Mouse (Mus musculus) lung, embryonic 14.5 days (tissue): ENCODE data around the gene Otulinl. TPM values are rescaled to one million over a fixed set of nuclear protein-coding genes. Genes with fewer than 3 reads are reported as not detected.

ENCODE experiments used
- ATAC-seq: fragments of 200-750 bp; cut with Nextera tagmentation; 2 replicates; pipeline ENCODE4 v1.8.0; 2017; ENCODE audit warnings: mild to moderate bottlenecking, moderate TSS enrichment, moderate library complexity; ENCODE audit not compliant: insufficient read depth
- DNase-seq: peaks from one replicate; pipeline ENCODE4 v3.0.0-alpha.2; 2015
- H3K27ac ChIP-seq: fragments of 300-500 bp; sonication (generic); 2 replicates; pipeline ENCODE4 v1.5.1; 2014; ENCODE audit warnings: low read depth, mild to moderate bottlenecking, moderate library complexity
- H3K27me3 ChIP-seq: fragments of 300-500 bp; sonication (generic); 2 replicates; pipeline ENCODE4 v1.6.1; 2014; ENCODE audit warnings: low read length, control low read depth; ENCODE audit not compliant: insufficient read depth
- H3K36me3 ChIP-seq: fragments of 300-500 bp; sonication (generic); 2 replicates; pipeline ENCODE4 v1.6.1; 2014; ENCODE audit warnings: control low read depth; ENCODE audit not compliant: insufficient read depth
- H3K4me1 ChIP-seq: fragments of 300-500 bp; sonication (generic); 2 replicates; pipeline ENCODE4 v1.6.1; 2014; ENCODE audit warnings: antibody characterized with exemption, control low read depth; ENCODE audit not compliant: insufficient read depth
- H3K4me2 ChIP-seq: fragments of 300-500 bp; sonication (generic); 2 replicates; pipeline ENCODE4 v1.6.1; 2014; ENCODE audit warnings: mild to moderate bottlenecking
- H3K4me3 ChIP-seq: fragments of 300-500 bp; sonication (generic); 2 replicates; pipeline ENCODE4 v1.5.1; 2014; ENCODE audit warnings: low read depth, low read length
- H3K9ac ChIP-seq: fragments of 300-500 bp; sonication (generic); 2 replicates; pipeline ENCODE4 v1.6.1; 2014
- H3K9me3 ChIP-seq: fragments of 300-500 bp; sonication (generic); 2 replicates; pipeline ENCODE4 v1.6.1; 2016; ENCODE audit warnings: low read depth, low read length, control low read depth
- CTCF ChIP-seq: IDR thresholded peaks from 2 replicates; pipeline ENCODE4 v1.5.1; 2016; ENCODE audit warnings: antibody characterized with exemption, low read depth
- WGBS: fragments of 180-500 bp; shearing (Covaris S2); extraction: QIAGEN DNeasy Blood & Tissue Kit; methylation state at CpG from one replicate; pipeline ENCODE4 v1.1.7; 2014; 5-methylcytosine and 5-hydroxymethylcytosine counted together
- polyA plus RNA-seq: library from polyadenylated mRNA; unstranded; fragments of >200 nt; fragmentation: Nextera tagmentation; extraction: Ambion mirVana; gene quantifications from 2 replicates; pipeline ENCODE4 v1.2.1, GENCODE M21; 2014

Otulinl gene
- polyA plus RNA-seq, 1 experiment from 2014 or later: 15.8 TPM

DNA sequence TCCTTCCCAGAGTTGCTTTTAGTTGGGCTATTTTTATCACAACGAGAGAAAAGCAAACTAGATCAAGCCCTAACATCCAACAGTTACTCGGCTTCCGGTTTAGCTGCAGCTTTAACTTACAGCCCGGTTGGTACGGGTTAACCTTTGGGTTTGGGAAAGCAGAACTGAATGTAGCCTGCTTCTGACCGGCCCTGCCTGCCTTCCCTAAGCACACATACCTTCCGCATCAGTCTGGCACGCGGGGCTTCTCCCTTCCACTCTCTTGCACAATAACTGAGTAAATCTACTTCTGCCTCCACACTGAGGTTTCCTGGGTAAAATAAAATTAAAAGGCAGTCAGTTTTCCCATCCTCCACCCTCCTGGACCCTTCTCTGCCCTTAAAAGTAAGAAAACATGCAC lies 17.3 kb downstream of the Otulinl start:
- no peak for ATAC-seq
- H3K27me3 ChIP-seq: no peaks in the 10 kb centered on the region
- DNase-seq: no peak
- H3K4me1 ChIP-seq: no peaks in the 10 kb centered on the region; the same call in 1 of the 2 replicates
- H3K9ac ChIP-seq: no peak overlapping the region
- 79% methylated on average over 9 of the region's 9 CpGs for WGBS
- no peaks in the 10 kb centered on the region for H3K9me3 ChIP-seq
- no peak overlapping the region for H3K4me2 ChIP-seq
- H3K27ac ChIP-seq: no peak overlapping the region
- H3K36me3 ChIP-seq: no peaks in the 10 kb centered on the region
- H3K4me3 ChIP-seq: no peak overlapping the region
- TF ChIP-seq CTCF: no peak

DNA sequence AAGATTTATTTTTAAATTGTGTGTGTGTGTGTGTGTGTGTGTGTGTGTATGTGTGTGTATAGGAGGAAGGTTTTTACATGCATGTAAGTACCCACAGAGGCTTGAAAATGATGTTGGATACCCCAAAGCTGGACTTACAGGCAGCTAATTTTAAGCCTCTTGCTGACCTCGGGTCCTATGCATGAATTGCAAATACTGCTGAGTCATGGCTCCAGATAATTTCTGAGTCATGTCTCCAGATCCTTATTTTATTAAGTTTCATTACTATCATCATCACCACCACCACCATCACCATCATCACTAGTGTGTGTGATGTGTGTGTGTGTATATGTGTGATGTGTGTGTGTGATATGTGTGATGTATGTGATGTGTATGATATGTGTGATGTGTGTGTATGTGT lies 18.7 kb downstream of the Otulinl start:
- DNase-seq (no peak), ATAC-seq (no peak)
- no peak for TF ChIP-seq CTCF
- Histone ChIP-seq H3K4me1 (no peaks in the 10 kb centered on the region; the same call in 1 of the 2 replicates), H3K27me3 (no peaks in the 10 kb centered on the region), H3K36me3 (no peaks in the 10 kb centered on the region), H3K9me3 (no peaks in the 10 kb centered on the region), H3K4me3 (no peak overlapping the region), H3K27ac (no peak overlapping the region), H3K9ac (no peak overlapping the region), H3K4me2 (no peak overlapping the region)
- 36% methylated on average over 1 of the region's 1 CpGs for WGBS

DNA sequence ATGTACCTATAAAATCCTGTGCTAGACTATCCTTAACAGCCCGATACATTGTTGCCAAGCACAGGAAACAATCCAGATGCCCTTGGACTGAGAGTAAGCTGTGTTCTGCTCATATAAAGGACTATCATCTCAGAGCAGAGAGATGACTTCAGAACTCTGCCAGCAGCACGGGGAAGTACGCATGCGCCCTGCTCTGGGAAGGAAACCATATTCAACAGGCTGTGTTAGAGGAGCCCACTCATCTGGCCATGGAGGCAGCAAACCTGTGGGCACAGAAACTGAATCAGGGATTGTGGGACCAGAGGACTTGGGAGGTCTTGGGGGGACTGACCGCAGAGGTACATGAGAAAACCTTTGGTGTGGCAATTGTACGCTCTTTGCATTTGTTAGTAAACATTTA lies 19.7 kb downstream of the Otulinl start:
- no peaks in the 10 kb centered on the region for H3K27me3 ChIP-seq
- no peak overlapping the region for H3K9ac ChIP-seq
- H3K36me3 ChIP-seq: no peaks in the 10 kb centered on the region
- H3K4me1 ChIP-seq: no peaks in the 10 kb centered on the region; the same call in 1 of the 2 replicates
- no peaks in the 10 kb centered on the region for H3K9me3 ChIP-seq
- no peak overlapping the region for H3K4me2 ChIP-seq
- ATAC-seq (no peak), DNase-seq (no peak)
- no peak overlapping the region for H3K27ac ChIP-seq
- H3K4me3 ChIP-seq: no peak overlapping the region
- 89% methylated on average over 6 of the region's 6 CpGs for WGBS
- no peak for TF ChIP-seq CTCF

DNA sequence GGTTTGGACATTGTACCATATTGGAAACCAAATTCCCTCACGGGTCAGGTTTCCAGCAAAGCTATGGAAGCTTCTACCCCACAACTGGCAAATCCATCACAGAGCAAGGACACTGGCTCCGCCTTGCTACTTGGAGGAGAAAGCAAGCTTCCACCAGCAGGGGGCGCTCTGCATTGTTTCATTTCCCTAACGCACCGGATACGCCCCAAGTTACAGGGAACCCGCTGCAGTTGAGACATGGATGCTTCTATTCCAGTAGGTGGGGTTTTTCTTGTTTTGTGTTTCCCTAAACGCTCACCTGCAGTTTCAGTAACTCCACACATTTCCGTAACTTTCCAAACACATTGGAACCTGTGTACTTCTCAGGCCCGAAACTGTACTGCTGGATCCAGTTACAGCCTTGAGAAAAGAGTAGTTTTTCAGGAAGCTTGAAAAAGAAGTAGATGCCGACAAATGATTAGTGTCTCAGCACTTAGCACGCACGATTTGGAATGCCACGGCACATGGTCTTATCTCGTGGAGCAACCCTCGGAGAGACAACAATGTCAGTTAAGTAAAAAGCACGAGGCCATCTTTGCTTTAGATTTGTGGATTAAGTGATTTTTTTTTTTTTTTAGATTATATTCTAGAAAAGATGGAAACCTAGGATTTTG lies 21.7 kb downstream of the Otulinl start:
- Histone ChIP-seq H3K4me1 (no peaks in the 10 kb centered on the region), H3K4me3 (no peak overlapping the region), H3K27me3 (no peaks in the 10 kb centered on the region), H3K27ac (no peak overlapping the region), H3K36me3 (no peaks in the 10 kb centered on the region), H3K9me3 (no peaks in the 10 kb centered on the region), H3K9ac (no peak overlapping the region), H3K4me2 (no peak overlapping the region)
- 32% methylated on average over 17 of the region's 17 CpGs for WGBS
- TF ChIP-seq CTCF: peak; percentile 95
- ATAC-seq (peak; percentile 28; the same call in 1 of the 2 replicates), DNase-seq (peak; percentile 93)

DNA sequence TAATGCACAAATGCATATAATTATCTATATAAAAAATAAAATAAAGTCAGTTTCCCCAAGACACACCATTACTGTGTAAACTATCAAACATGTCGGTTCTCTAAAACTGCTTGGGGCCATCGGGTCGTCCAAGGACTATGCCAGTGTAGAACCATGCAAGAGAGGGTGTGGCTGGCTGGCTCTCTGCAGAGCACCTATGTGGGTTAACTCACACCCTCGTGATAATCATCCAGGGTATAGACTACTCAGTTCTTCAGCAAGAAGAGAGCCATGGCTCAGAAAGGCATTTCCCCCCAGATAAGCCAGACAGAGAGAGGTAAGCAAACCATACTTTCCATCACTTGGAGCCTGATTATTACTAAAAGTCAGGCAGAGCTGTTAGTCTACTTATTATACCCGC lies 22.2 kb downstream of the Otulinl start:
- 84% methylated on average over 5 of the region's 5 CpGs for WGBS
- H3K4me3 ChIP-seq: no peak overlapping the region
- DNase-seq: no peak
- no peaks in the 10 kb centered on the region for H3K27me3 ChIP-seq
- H3K36me3 ChIP-seq: no peaks in the 10 kb centered on the region
- H3K4me1 ChIP-seq: no peaks in the 10 kb centered on the region
- no peak overlapping the region for H3K4me2 ChIP-seq
- no peak; the same call in 1 of the 2 replicates for ATAC-seq
- H3K27ac ChIP-seq: no peak overlapping the region
- H3K9me3 ChIP-seq: no peaks in the 10 kb centered on the region
- H3K9ac ChIP-seq: no peak overlapping the region
- TF ChIP-seq CTCF: no peak

DNA sequence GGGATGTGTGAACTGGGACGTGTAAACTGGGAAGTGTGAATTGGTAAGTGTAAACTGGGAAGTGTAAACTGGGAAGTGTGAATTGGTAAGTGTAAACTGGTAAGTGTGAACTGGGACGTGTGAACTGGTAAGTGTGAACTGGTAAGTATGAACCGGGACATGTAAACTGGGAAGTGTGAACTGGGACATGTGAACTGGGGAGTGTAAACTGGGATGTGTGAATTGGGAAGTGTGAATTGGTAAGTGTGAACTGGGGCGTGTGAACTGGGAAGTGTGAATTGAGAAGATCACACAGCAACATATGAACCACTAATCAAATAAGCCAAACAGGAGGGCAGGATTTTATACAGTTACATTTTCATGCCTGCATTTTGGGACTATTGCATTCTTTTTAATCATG lies 23.0 kb downstream of the Otulinl start:
- no peak overlapping the region for H3K4me3 ChIP-seq

DNA sequence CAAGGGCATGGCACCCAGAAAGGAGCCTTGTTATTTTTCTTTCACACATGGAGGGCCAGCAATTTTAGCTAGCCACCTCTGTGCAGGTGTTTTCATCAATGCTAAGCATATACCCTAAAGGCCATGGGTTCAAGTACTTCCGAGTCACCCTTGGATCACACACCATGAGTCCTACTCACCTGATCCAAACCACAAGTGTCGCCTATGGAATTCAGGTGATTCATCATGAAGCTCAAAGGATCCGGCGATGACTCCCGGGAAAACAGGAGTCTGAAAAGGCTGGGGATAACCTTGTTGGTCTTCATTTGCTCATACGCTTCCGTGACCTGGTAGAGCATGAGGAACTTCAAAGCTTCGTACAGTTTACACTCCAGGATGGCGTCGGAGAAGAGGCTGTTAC lies 23.5 kb downstream of the Otulinl start:
- Histone ChIP-seq H3K4me1 (no peaks in the 10 kb centered on the region), H3K4me2 (no peak overlapping the region), H3K9me3 (no peaks in the 10 kb centered on the region), H3K27me3 (no peaks in the 10 kb centered on the region), H3K36me3 (no peaks in the 10 kb centered on the region), H3K4me3 (no peak overlapping the region), H3K9ac (no peak overlapping the region), H3K27ac (no peak overlapping the region)
- no peak for TF ChIP-seq CTCF
- WGBS: 92% methylated on average over 10 of the region's 10 CpGs
- DNase-seq: no peak
- ATAC-seq: no peak

More for the DNA sequence above, 23.0 kb downstream of the Otulinl start:
- 82% methylated on average over 4 of the region's 4 CpGs for WGBS
- no peak for TF ChIP-seq CTCF
- no peaks in the 10 kb centered on the region for H3K9me3 ChIP-seq
- H3K27ac ChIP-seq: no peak overlapping the region
- H3K4me1 ChIP-seq: no peaks in the 10 kb centered on the region
- ATAC-seq: no peak
- DNase-seq: no peak
- H3K36me3 ChIP-seq: no peaks in the 10 kb centered on the region
- H3K4me2 ChIP-seq: no peak overlapping the region
- no peak overlapping the region for H3K9ac ChIP-seq
- no peaks in the 10 kb centered on the region for H3K27me3 ChIP-seq
